Mouse (Mus musculus) ovary, adult 18-20 months (tissue): ENCODE data around the gene Tmem109.

Source experiments
- DNase-seq: peaks from one replicate; pipeline ENCODE4 v3.0.0; 2022; ENCODE audit warnings: low spot score, mixed read lengths

Tmem109 gene

GRCm38 (mm10) chr19:10881426-10882154 lies at the start of gene Tmem109:
Tmem109 (minus strand) TSS chr19:10882001.
- DNase-seq = peak; percentile 89

GRCm38 (mm10) chr19:10930641-10931040 lies 48.8 kb upstream of the Tmem109 start:
- no peak for DNase-seq

DNA sequence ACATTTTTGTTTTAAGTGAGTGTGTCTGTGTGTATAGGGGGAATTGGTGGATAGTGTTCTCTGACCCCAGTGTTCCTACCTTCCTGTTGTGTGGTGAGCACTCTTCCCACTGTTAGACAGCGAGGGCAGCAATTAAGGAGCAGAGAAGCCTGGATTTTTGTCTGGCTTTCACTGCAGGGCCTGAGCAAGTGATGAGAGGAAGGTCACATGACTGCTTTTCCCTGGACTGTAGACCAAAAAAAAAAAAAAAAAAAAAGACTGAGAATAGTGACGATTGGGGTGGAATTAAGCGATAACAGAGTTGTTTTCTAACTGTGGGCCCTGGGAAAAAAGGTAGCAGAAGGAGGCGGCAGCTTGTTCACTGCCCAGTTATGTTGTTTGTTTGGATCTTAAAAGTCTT lies 44.9 kb upstream of the Tmem109 start:
- DNase-seq = no peak

DNA sequence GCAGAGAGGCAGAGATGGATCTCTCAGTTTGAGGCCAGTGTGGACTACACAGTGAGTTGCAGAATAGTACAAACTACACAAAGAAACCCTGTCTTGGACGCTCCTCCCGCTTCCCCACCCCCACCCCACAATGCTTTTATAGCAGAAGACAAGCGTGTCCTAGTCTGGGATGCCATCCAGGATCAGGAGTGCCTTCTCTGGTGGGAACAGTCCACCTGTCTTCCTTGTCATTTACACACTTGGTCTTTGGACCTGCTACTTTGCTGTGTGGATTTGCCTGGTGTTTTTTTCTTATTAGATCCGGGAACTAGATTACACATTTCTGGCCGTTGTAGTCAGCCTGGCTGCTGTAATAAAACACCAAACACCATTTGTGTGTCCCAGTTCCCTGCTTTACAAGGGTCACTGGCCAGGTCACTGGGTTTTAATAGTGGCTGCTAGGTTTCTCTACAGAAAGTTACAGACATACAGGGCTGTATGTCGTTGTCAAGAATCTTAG lies 44.4 kb upstream of the Tmem109 start:
- DNase-seq = no peak

DNA sequence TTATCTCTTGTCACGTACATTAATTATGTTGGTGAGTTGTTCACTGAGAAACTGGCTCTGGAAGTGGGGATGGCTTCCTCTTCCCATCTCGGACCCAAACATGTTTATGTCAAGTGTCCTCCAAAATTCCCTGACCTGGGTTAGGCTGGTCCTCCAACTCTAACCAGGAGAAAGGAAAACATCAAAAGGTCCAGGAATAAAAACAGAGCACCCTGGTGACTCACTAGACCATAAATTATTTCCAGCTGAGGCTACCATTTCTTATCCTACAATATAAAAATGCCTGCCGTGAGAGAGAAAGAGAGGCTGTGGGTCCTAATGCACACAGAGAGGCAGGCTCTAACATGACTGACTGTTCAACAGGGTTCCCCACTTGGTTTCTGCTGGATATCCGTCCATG lies 42.4 kb upstream of the Tmem109 start:
- no peak for DNase-seq

GRCm38 (mm10) chr19:10921058-10921457 lies 39.3 kb upstream of the Tmem109 start:
- DNase-seq = no peak

GRCm38 (mm10) chr19:10920532-10920931 lies 38.7 kb upstream of the Tmem109 start, which contains the start of gene Zp1:
Zp1 (minus strand) TSS chr19:10920632.
- no peak for DNase-seq

GRCm38 (mm10) chr19:10918321-10918991 lies 36.7 kb upstream of the Tmem109 start:
- DNase-seq = no peak

DNA sequence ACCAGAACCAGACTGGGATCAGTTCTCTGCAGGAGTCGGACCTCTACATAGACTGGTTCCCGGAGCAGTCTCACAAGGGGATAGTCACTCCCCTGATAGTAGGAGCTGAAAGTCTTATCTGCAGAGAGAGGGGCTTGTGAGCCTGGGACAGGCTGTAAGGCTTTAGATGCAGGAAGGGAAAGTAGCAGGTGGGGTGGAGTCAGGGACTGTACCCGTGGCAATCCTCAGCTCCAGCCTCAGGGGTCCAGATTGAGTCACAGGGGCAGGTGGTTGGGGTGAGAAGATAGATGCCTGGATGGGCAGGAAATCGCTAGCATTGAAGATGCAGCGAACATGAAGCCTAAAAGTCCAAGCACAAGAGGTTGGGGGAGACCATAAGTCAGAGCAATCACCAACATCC lies 34.7 kb upstream of the Tmem109 start:
- no peak for DNase-seq

- DNase-seq = no peak
Observed at GRCm38 (mm10) chr19:10914870-10915269, 33.1 kb upstream of the Tmem109 start.

GRCm38 (mm10) chr19:10914291-10914690 lies 32.5 kb upstream of the Tmem109 start:
- DNase-seq = no peak

DNA sequence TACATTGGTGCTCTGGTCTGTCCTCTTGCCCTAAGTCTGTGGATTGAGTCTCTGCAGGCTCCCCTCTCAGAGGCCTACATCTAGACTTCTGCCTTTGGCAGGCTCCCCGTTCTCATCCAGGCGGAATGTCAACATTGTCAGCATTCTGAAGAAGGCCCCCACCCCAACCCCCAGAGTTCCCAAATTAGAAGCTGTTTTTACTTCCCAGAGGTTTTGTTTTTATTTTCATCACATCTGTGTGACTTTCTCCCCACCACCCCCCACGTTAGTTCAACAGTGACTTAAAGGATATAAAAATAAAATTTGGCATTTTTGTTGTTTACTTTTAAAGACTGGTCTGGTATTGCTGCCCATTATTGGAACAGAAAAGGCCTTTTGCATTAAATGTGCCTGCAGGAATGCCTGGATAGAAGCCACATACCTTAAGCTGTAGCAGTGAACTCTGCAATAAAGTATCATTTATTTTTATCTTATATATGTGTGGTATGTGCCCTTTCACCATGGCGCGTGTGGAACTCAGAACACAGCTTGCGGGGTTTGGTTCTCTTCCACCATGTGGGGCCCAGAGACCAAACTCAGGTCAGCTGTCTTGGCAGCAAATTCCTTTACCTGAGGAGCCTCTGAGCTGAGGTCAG lies 27.4 kb upstream of the Tmem109 start:
- DNase-seq = peak; percentile 24

- no peak for DNase-seq
Observed at GRCm38 (mm10) chr19:10907891-10908290, 26.1 kb upstream of the Tmem109 start.

DNA sequence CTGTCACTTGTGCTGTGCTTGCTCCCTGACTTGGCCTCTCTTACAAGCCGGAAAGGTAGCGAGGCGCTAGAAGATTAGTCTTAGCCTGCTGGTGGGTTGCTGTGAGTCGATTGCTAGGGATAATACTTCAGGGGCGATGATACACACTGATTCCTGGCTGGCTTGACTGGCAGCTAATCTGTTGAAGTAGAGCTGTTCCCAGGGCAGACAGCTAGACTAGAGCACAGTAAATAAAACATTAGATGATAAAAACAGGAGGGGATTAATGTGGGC lies 23.9 kb upstream of the Tmem109 start:
- no peak for DNase-seq

DNA sequence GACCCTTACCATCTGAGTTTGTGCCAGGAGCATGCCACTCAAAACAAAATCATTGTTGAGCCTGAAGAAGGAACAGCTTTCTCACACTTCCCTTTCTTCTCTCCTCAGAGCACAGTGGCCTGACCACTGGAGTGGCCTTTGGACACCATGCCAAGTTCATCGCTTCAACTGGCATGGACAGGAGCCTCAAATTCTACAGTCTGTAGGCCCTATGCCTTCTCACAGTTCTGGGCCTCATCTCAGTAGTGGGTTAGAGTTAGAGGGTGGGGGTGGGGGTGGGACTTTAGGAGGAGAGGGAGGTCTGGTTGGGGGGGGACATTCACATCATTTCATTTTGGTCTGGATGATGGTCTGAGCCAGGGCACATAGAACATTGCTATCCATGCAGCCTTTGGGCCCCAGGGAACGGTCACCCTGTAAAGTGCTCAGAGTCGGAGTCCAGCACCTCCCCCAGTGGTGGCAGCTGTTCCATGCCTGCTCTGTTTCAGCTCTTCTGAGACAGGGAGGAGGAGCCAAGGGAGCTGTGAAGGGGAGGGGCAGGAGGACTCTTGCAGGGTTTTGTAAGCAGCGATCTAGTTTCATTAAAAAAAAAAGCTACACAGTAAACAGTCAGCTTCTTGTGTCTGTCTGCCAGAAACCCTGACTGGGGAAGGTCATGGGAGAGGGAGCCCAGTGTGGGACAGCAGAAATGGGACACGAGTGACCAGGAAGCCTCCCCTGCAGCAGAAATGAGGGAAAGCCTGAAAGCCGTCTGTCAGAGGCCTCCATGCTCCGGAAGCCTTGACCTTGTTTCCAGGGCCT lies 23.3 kb upstream of the Tmem109 start:
- peak; percentile 69 for DNase-seq

DNA sequence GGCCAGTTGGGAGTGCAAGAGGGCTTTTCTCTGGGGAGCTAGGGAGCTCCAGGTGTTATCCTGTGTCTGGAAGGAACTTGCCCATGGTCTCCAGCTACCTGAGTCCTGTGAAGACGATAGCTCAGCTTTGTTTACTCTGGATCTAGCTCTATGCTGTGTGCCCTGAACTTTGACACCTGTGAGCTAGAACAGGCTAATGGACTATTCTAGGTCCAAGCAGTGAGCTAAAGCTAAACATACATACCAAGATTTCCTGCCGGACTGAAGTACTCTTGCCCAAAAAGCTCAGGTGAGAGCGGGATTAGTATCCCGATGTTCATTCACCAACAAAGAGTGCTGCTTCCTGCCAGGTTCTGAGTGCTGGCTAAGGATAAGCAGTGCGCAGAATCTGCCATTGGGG lies 22.7 kb upstream of the Tmem109 start:
- DNase-seq = no peak

DNA sequence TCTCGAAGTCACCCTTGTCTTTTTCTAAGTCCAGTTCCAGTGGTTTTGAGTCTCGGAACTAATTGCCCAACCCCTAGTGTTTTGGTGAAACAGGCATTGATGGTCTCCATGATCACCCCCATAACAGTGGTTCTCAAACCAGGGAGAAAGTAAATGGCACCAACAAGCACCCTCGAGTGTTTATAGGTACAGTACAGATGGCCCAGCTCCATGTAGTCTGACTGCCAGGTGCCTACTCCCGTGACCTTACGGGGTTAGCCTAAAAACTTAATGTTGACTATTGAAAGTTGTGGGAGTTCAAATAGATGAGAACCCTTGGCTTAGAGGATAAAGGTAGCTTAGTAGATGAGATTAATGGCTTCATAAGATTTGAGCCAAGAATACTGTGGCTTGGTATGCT lies 19.2 kb upstream of the Tmem109 start:
- no peak for DNase-seq

GRCm38 (mm10) chr19:10900315-10900714 lies 18.5 kb upstream of the Tmem109 start:
- no peak for DNase-seq

DNA sequence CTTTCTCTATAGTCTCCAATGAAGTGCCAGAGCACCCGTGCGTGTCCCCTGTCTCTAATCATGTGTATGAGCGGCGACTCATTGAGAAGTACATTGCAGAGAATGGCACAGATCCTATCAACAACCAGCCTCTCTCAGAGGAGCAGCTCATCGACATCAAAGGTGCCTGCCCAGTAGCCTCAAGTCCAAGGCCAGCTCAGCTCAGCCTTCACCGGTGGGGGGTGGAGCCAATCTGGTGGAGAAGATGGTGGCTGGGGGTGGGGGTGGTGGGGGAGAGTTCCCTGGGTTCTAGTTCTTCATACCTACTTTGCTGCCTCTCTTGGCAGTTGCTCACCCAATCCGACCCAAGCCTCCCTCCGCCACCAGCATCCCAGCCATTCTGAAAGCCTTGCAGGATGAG lies 15.7 kb upstream of the Tmem109 start:
- DNase-seq = no peak

GRCm38 (mm10) chr19:10896849-10897248 lies 15.0 kb upstream of the Tmem109 start:
- DNase-seq = no peak

- DNase-seq = no peak
Observed at GRCm38 (mm10) chr19:10895708-10896107, 13.9 kb upstream of the Tmem109 start.

DNA sequence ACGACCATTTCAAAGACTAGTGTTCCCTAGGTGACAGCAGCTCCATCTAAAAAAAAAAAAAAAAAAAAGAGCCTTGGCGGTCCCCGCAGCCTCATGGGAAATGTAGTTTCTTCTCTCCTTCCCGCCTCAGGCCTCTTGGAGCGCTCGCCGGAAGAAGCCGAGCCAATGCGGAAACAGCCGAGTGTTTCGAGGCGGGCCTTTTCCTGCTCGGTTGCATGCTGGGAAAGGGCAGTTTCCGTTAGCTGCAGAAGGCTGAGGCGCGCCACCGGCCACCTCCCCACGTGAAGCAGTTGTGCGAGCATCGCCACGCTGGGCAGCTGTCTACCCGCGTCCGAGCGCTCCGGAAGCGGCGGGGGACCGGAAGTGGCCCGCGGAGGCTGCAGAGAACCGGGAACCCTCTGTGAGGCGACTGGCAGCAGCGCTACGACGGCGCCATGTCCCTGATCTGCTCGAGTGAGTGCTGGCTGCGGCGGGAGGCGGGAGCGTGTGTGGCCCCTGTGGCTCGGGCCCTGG lies 13.3 kb upstream of the Tmem109 start, which contains the start of gene Prpf19:
Prpf19 (plus strand) TSS at position 216 of the 513 bp plus-strand sequence.
- DNase-seq = peak; percentile 95
